Mouse (Mus musculus) naive thymus-derived CD4-positive, alpha-beta T cell, adult 5 months (primary cell): ENCODE results near the gene Khk. TPM values are rescaled to one million over a fixed set of nuclear protein-coding genes. Genes with fewer than 3 reads are reported as not detected.

ENCODE experiments used
- polyA plus RNA-seq: library from polyadenylated mRNA; unstranded; fragments of 100-300 nt; shearing (Covaris generic); gene quantifications from one replicate; pipeline ENCODE4 v1.2.1, GENCODE M21; 2017

Gene Khk
- 26.3 TPM for polyA plus RNA-seq

GRCm38 (mm10) chr5:30921256-30922033 is at the start of gene Khk:
TSS of gene Khk (plus strand) at chr5:30921431.

GRCm38 (mm10) chr5:30888337-30889087 is 32.7 kb upstream of the Khk start, which contains the start of gene Agbl5:
TSS of gene Agbl5 (plus strand) at chr5:30888694.

GRCm38 (mm10) chr5:30907413-30908059 is 13.7 kb upstream of the Khk start, which contains the start of gene Ost4:
TSS of gene Ost4 (minus strand) at chr5:30907788.

GRCm38 (mm10) chr5:30913060-30913841 is 8.0 kb upstream of the Khk start, which contains the start of gene Emilin1:
TSS of gene Emilin1 (plus strand) at chr5:30913402.

GRCm38 (mm10) chr5:30944956-30945781 is 23.9 kb downstream of the Khk start, which contains the start of gene Cgref1:
TSS of gene Cgref1 (minus strand) at chr5:30945591.

GRCm38 (mm10) chr5:30959966-30960501 is 38.8 kb downstream of the Khk start, which contains the start of gene Preb:
TSS of gene Preb (minus strand) at chr5:30960361.

GRCm38 (mm10) chr5:30968416-30968815 is 47.2 kb downstream of the Khk start, which contains the start of gene Tcf23:
TSS of gene Tcf23 (plus strand) at chr5:30968662.

Other genes with a start within 250 kb of the Khk start
- not detected for gene Dpysl5, start 209.9 kb upstream of the Khk start, polyA plus RNA-seq
- 6.8 TPM for gene Mapre3, start 106.8 kb upstream of the Khk start, polyA plus RNA-seq
- gene Tmem214, start 53.4 kb upstream of the Khk start, polyA plus RNA-seq: 49.2 TPM
- 7.2 TPM for gene Agbl5, start 32.7 kb upstream of the Khk start, polyA plus RNA-seq
- 208 TPM for gene Ost4, start 13.6 kb upstream of the Khk start, polyA plus RNA-seq
- 3.2 TPM for gene Emilin1, start 8.0 kb upstream of the Khk start, polyA plus RNA-seq
- not detected for gene Cgref1, start 24.2 kb downstream of the Khk start, polyA plus RNA-seq
- gene Preb, start 38.9 kb downstream of the Khk start, polyA plus RNA-seq: 231 TPM
- not detected for gene Tcf23, start 47.2 kb downstream of the Khk start, polyA plus RNA-seq
- gene Atraid, start 126.9 kb downstream of the Khk start, polyA plus RNA-seq: 64.4 TPM
- gene Slc5a6, start 127.5 kb downstream of the Khk start, polyA plus RNA-seq: 8.8 TPM
- gene Cad, start 133.3 kb downstream of the Khk start, polyA plus RNA-seq: 24.5 TPM
- not detected for gene Dnajc5g, start 184.9 kb downstream of the Khk start, polyA plus RNA-seq
- gene Slc30a3, start 186.8 kb downstream of the Khk start, polyA plus RNA-seq: not detected
- gene Trim54, start 195.3 kb downstream of the Khk start, polyA plus RNA-seq: not detected
- gene Ucn, start 217.4 kb downstream of the Khk start, polyA plus RNA-seq: not detected
- 15.3 TPM for gene Mpv17, start 232.8 kb downstream of the Khk start, polyA plus RNA-seq